Mouse (Mus musculus): Measurements from ENCODE around the gene Fam162a.

- TF ChIP-seq CTCF (IDR thresholded peaks at IDR 0.05; ENCODE audit: insufficient read depth, low read length) (no peak), POLR2A (IDR thresholded peaks at IDR 0.05; ENCODE audit: borderline replicate concordance, extremely low read depth, low read depth, low read length) (no peak)
These were observed 29.8 kb downstream of the Fam162a start for GRCm38 (mm10) chr16:36041625-36042020.
